Mouse (Mus musculus): ENCODE results near the gene Gm20518. TPM values are rescaled to one million over a fixed set of nuclear protein-coding genes. Genes with fewer than 3 reads are reported as not detected.

Gene Gm20518
- polyA plus RNA-seq, 1 experiment: 0.08 TPM

DNA sequence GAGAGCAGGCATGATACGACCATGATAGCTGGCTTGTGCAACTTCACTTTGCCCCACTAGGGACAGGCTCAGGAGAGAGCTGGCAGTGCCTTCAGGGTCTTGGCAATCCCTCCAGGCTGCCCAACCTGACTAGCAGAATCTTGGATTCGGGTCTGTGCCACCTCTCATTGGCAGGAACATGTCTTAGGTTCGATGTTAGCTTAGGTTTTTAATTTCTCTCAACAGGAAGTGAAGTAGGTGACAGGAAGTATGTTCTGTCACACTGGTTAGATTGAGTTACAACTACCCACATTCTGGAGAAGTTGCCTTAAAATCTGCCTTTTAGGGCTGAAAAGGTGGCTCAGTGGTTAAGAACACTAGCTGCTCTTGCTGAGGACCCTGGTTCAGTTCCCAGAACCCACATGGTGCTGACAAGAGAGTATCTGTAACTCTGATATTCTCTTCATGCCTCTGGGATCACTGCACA, 43.0 kb upstream of the Gm20518 start:
- Histone ChIP-seq H3K27me3 (ENCODE audit: control insufficient read depth, insufficient read depth, insufficient read length) (peaks cover 57% of the 10 kb centered on the region), H3K4me2 (ENCODE audit: low read depth) (no peak overlapping the region)

DNA sequence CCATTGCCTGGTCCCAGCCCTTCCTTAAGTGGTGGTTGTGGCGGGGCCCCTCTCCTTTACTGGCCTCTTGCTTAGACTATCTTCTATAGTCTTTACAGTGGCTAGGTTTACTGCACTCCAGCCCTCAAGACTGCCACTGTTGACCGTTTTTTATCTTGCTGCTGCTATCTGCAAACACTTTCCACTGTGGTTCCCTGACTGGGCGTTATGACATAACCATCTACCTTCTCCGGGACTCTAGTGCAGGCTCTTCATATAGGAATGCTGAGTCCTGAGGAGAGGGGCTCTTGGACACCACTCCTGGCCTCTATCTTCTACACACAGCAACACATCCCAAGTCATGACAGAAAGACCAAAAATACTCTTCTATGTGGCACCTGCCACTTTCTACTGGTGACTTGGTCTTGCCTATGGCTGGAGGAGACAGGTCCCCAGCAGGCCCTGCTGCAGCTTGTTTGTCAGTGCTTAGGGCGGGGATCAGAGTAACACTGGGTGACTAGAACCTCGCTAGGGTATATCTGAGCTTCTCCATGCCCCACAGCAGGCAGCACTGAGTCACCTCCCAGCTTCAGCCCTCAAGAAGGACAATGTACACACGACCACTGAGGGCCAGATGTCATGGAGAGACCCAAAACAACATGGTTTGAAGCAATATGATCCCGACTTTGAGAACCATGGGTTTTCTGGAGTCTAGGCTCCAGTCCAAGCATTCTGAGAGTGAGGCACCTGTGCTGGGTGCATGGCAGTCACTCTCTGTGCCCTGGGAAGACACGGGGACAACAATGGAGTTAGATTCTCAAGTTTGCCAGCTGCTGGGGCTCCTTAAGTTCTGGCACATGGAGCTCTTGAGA, 42.3 kb upstream of the Gm20518 start:
- Histone ChIP-seq H3K4me3 (no peak overlapping the region), H3K36me3 (ENCODE audit: control insufficient read depth, insufficient read depth) (no peaks in the 10 kb centered on the region), H3ac (ENCODE audit: control insufficient read depth, insufficient read length) (no peak overlapping the region), H3K27me3 (ENCODE audit: control insufficient read depth, insufficient read depth, insufficient read length) (peaks cover 57% of the 10 kb centered on the region), H3K4me2 (ENCODE audit: low read depth) (no peak overlapping the region), H3K79me2 (ENCODE audit: control insufficient read depth, insufficient read depth) (no peaks in the 10 kb centered on the region)
- TF ChIP-seq POLR2A (IDR thresholded peaks at IDR 0.05; ENCODE audit: insufficient read length, low read depth) (no peak), TCF12 (IDR thresholded peaks at IDR 0.05; ENCODE audit: insufficient read depth, poor library complexity, severe bottlenecking) (no peak), E2F4 (IDR thresholded peaks at IDR 0.05; ENCODE audit: insufficient read depth) (no peak), TCF3 (IDR thresholded peaks at IDR 0.05; ENCODE audit: insufficient read length, low read depth) (no peak), MYOG (IDR thresholded peaks at IDR 0.05; ENCODE audit: control insufficient read depth in 1 of 3, insufficient read depth in 1 of 3, insufficient read length in 2 of 3, low read depth in 2 of 3) (no peak), POLR2AphosphoS2 (IDR thresholded peaks at IDR 0.05; ENCODE audit: insufficient read length, low read depth) (no peak), MYOD1 (IDR thresholded peaks at IDR 0.05; ENCODE audit: control insufficient read depth in 1 of 3, insufficient read length in 2 of 3, low read depth in 2 of 3) (no peak), CEBPB (IDR thresholded peaks at IDR 0.05; ENCODE audit: insufficient read depth, poor library complexity, severe bottlenecking) (no peak), MAX (IDR thresholded peaks at IDR 0.05; ENCODE audit: low read depth) (no peak), REST (IDR thresholded peaks at IDR 0.05; ENCODE audit: insufficient read depth, insufficient read length) (no peak), SRF (IDR thresholded peaks at IDR 0.05; ENCODE audit: control insufficient read depth, insufficient read length, low read depth) (no peak), USF1 (IDR thresholded peaks at IDR 0.05; ENCODE audit: low read depth) (no peak)

More for the DNA sequence above, 43.0 kb upstream of the Gm20518 start:
- Histone ChIP-seq H3ac (ENCODE audit: control insufficient read depth, insufficient read length) (no peak overlapping the region), H3K4me3 (no peak overlapping the region), H3K36me3 (ENCODE audit: control insufficient read depth, insufficient read depth) (no peaks in the 10 kb centered on the region), H3K79me2 (ENCODE audit: control insufficient read depth, insufficient read depth) (no peaks in the 10 kb centered on the region)
- TF ChIP-seq SRF (IDR thresholded peaks at IDR 0.05; ENCODE audit: control insufficient read depth, insufficient read length, low read depth): no peak

DNA sequence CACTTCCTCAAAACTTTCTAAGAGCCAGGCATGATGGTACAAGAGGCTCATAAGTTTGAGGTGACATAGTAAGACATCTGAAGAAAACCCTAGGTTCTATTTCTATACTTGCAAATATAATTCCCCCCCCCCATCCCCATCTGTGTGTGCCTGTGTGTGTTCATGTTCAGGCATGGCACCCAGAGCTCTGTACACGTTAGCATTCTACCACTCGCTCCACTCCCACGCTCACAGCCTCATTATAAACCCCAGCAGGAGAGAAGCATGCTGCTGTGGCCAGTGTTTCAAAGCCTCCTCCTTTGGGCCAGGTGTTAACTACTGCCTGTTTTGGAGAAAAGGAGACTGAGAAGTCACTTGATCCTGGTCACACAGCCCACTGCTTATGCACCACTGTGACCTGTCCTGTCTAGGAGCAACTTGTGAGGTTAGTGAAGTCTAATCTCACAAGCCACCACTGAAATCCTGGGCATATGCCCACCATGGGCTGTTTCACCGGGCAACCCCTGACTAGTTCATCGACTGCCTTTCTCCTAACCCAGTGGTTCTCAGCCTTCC, 40.5 kb upstream of the Gm20518 start:
- TF ChIP-seq E2F4 (IDR thresholded peaks at IDR 0.05; ENCODE audit: insufficient read depth) (no peak), POLR2A (IDR thresholded peaks at IDR 0.05; ENCODE audit: insufficient read length, low read depth) (no peak), CEBPB (IDR thresholded peaks at IDR 0.05; ENCODE audit: insufficient read depth, poor library complexity, severe bottlenecking) (no peak), MYOD1 (IDR thresholded peaks at IDR 0.05; ENCODE audit: control insufficient read depth in 1 of 3, insufficient read length in 2 of 3, low read depth in 2 of 3) (no peak), TCF12 (IDR thresholded peaks at IDR 0.05; ENCODE audit: insufficient read depth, poor library complexity, severe bottlenecking) (no peak), REST (IDR thresholded peaks at IDR 0.05; ENCODE audit: insufficient read depth, insufficient read length) (no peak), MAX (IDR thresholded peaks at IDR 0.05; ENCODE audit: low read depth) (no peak)
- no peak overlapping the region for H3ac ChIP-seq (ENCODE audit: control insufficient read depth, insufficient read length)
- no peak overlapping the region for H3K4me3 ChIP-seq
- no peak overlapping the region for H3K4me2 ChIP-seq (ENCODE audit: low read depth)
- H3K79me2 ChIP-seq (ENCODE audit: control insufficient read depth, insufficient read depth): no peaks in the 10 kb centered on the region
- peaks cover 43% of the 10 kb centered on the region for H3K27me3 ChIP-seq (ENCODE audit: control insufficient read depth, insufficient read depth, insufficient read length)
- no peaks in the 10 kb centered on the region for H3K36me3 ChIP-seq (ENCODE audit: control insufficient read depth, insufficient read depth)

DNA sequence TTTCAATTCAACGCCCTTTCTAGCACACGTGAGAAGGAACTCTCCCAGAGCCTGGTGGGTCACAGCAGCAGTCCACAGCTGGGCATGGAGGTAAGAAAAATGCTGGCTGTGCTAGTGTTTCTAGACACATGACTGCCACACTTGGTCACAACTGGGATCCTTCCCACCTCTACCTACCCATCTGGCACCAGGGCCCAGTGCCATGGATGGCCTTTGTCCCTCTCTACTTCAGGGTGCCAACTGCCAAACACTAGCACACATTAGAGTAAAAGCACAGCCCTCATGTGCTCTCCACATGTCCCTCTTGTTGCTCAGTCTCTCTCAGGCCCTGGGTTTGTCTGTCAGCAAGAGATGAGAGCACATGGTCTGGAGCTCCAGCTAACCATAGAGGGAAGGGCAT, 38.2 kb upstream of the Gm20518 start:
- H3K4me3 ChIP-seq: peak overlapping the region; percentile 53
- H3ac ChIP-seq (ENCODE audit: control insufficient read depth, insufficient read length): no peak overlapping the region
- H3K27me3 ChIP-seq (ENCODE audit: control insufficient read depth, insufficient read depth, insufficient read length): peaks cover 21% of the 10 kb centered on the region
- no peaks in the 10 kb centered on the region for H3K36me3 ChIP-seq (ENCODE audit: control insufficient read depth, insufficient read depth)
- H3K4me2 ChIP-seq (ENCODE audit: low read depth): no peak overlapping the region
- no peak for TF ChIP-seq MAX (IDR thresholded peaks at IDR 0.05; ENCODE audit: low read depth)
- TF ChIP-seq MYOG (IDR thresholded peaks at IDR 0.05; ENCODE audit: control insufficient read depth in 1 of 3, insufficient read depth in 1 of 3, insufficient read length in 2 of 3, low read depth in 2 of 3): no peak
- no peak for TF ChIP-seq CEBPB (IDR thresholded peaks at IDR 0.05; ENCODE audit: insufficient read depth, poor library complexity, severe bottlenecking)
- no peak for TF ChIP-seq TCF3 (IDR thresholded peaks at IDR 0.05; ENCODE audit: insufficient read length, low read depth)
- no peak for TF ChIP-seq POLR2AphosphoS2 (IDR thresholded peaks at IDR 0.05; ENCODE audit: insufficient read length, low read depth)
- TF ChIP-seq SRF (IDR thresholded peaks at IDR 0.05; ENCODE audit: control insufficient read depth, insufficient read length, low read depth): no peak
- no peak for TF ChIP-seq REST (IDR thresholded peaks at IDR 0.05; ENCODE audit: insufficient read depth, insufficient read length)
- TF ChIP-seq MYOD1 (IDR thresholded peaks at IDR 0.05; ENCODE audit: control insufficient read depth in 1 of 3, insufficient read length in 2 of 3, low read depth in 2 of 3): no peak
- TF ChIP-seq POLR2A (IDR thresholded peaks at IDR 0.05; ENCODE audit: insufficient read length, low read depth): no peak
- no peak for TF ChIP-seq USF1 (IDR thresholded peaks at IDR 0.05; ENCODE audit: low read depth)
- TF ChIP-seq TCF12 (IDR thresholded peaks at IDR 0.05; ENCODE audit: insufficient read depth, poor library complexity, severe bottlenecking): no peak
- no peak for TF ChIP-seq E2F4 (IDR thresholded peaks at IDR 0.05; ENCODE audit: insufficient read depth)
- H3K79me2 ChIP-seq (ENCODE audit: control insufficient read depth, insufficient read depth): no peaks in the 10 kb centered on the region

DNA sequence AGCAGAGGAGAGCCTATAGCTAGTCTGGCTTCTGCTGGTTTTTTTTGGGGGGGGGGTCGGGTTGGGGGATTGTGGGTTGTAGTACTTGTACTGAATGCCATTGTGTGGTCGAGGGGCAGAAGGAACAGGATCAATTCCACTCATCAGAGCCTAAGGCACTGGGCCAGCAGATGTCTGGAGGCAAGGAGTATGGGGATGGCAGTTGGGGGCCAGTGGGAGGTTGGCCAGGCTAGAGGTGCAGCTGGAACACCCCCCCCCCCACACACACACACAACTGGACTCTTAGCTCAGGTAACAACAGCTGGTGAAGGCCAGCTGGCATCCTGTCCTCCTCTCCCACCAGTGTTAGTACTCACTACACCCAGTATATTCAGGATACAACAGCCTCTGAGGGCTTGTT, 37.7 kb upstream of the Gm20518 start:
- Histone ChIP-seq H3K79me2 (ENCODE audit: control insufficient read depth, insufficient read depth) (no peaks in the 10 kb centered on the region), H3K4me2 (ENCODE audit: low read depth) (peak overlapping the region; percentile 100), H3K36me3 (ENCODE audit: control insufficient read depth, insufficient read depth) (no peaks in the 10 kb centered on the region), H3ac (ENCODE audit: control insufficient read depth, insufficient read length) (no peak overlapping the region), H3K27me3 (ENCODE audit: control insufficient read depth, insufficient read depth, insufficient read length) (peaks cover 17% of the 10 kb centered on the region), H3K4me3 (peak overlapping the region; percentile 53)
- TF ChIP-seq REST (IDR thresholded peaks at IDR 0.05; ENCODE audit: insufficient read depth, insufficient read length): no peak
